Mouse (Mus musculus): ENCODE data around the gene Mip. TPM values are rescaled to one million over a fixed set of nuclear protein-coding genes. Genes with fewer than 3 reads are reported as not detected.
"Not testable (repeated sequence)": the region's sequence is repeated elsewhere in the genome, so short reads cannot be mapped to it uniquely, and the experiment has no call there.

The Mip gene
- polyA plus RNA-seq, 1 experiment from 2014 or later = 0.19 TPM

DNA sequence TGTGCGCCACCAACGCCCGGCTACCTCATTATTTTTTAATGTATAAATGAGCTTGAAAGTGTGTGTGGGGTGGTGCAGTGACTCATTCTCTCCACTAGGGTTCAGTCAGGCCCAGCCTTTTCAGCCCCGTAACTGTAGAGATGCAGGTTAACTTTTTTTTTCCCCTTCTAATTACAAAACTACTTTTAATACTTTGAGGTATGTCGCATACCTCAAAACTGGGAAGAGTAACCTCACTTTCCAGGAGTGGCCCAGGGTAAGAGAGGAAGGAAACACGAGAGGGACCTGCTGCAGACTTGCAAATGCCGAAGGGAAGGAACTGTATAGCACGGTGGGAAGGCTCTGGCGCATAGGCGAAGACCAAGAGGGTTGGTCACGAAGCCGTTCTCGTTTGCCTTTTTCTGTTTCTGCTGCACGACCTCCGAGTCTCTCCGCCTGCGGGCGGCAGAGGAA is 12.7 kb upstream of the Mip start:
- ATAC-seq (replicated peaks) = no peak
- H3K27me3 ChIP-seq = peaks cover 3% of the 10 kb centered on the region; the same call in 1 of the 2 replicates
- H3K27ac ChIP-seq (replicated peaks) = no peak overlapping the region
- peak overlapping the region; percentile 13 for H3K4me3 ChIP-seq
- no peaks in the 10 kb centered on the region for H3K36me3 ChIP-seq
- H3K4me1 ChIP-seq = peaks cover 18% of the 10 kb centered on the region
- peak overlapping the region; percentile 38 for H3K4me2 ChIP-seq (replicated peaks)
- WGBS = 2% methylated on average over 18 of the region's 18 CpGs
- H3K9me3 ChIP-seq = no peaks in the 10 kb centered on the region
- H3K9ac ChIP-seq (replicated peaks) = no peak overlapping the region

DNA sequence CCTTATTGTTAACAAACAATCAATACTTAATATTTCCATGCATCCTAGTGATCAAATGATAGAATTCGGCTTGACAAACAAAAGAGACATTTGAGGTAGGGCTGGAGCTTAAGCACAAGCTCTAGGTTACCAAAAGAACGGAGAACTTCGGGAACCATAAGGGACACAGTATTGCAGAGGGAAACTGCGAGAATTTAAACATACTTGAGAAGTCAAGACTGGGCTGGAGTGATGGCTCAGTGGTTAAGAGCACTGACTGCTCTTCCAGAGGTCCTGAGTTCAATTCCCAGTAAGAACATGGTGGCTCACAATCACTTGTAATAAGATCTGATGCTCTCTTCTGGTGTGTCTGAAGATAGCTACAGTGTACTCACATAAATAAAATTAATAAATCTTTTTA is 11.5 kb upstream of the Mip start:
- not testable (repeated sequence) for H3K27ac ChIP-seq (replicated peaks); H3K9ac ChIP-seq (replicated peaks); H3K27me3 ChIP-seq; H3K9me3 ChIP-seq; ATAC-seq (replicated peaks); H3K4me2 ChIP-seq (replicated peaks); H3K36me3 ChIP-seq; H3K4me3 ChIP-seq
- peaks cover 18% of the 10 kb centered on the region for H3K4me1 ChIP-seq
- WGBS = 93% methylated on average over 4 of the region's 4 CpGs

DNA sequence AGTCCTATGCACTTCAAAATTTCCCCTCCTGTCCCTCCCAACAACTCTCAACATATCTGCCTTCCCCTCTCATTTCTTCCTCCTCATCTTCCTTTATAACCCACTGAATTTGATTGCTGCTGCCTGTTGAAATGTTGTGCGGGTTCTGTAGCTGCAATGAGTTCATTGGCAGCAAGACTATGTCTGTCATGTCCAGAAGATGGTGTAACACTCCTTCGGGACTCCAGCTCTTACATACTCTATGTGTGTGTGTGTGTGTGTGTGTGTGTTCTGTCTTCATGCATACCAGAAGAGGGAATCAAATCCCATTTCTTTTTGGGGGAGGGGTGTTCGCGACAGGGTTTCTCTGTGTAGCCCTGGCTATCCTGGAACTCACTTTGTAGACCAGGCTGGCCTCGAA is 10.7 kb upstream of the Mip start:
- 87% methylated on average over 5 of the region's 5 CpGs for WGBS

DNA sequence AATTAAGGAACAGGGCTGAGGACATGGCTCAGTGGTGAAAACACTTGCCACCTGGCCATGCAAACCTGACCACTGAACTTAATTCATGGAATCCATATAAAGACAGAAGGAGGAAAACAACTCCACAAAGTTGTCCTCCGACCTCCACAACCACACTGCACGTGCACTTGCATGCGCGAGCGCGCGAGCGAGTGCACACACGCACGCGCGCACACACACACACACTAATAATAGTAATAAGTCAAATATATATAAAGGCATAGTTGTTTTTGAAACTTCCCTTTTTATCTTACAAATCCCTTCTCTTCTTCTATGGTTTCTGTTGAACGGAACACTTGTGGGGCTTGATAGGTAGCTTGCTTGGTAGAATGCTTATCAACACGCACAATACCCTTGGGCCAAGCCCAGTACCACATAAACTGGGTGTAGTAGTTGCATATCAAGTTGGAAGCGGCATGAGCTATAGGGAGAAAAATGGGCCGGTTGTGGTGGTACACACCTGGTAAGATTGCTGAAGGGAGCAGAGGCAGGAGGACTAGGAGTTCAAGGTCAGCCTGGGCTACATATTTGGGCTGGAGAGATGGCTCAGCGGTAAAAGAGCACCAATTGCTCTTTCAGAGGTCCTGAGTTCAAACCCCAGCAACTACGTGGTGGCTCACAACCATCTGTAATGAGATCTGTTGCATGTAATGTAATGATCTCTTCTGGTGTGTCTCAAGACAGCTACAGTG is 7.1 kb upstream of the Mip start:
- H3K4me2 ChIP-seq (replicated peaks) = no peak overlapping the region
- no peak for ATAC-seq (replicated peaks)
- H3K27ac ChIP-seq (replicated peaks) = no peak overlapping the region
- no peak overlapping the region for H3K4me3 ChIP-seq
- H3K4me1 ChIP-seq = no peaks in the 10 kb centered on the region
- H3K9me3 ChIP-seq = no peaks in the 10 kb centered on the region
- 95% methylated on average over 18 of the region's 18 CpGs for WGBS
- no peaks in the 10 kb centered on the region for H3K36me3 ChIP-seq
- H3K9ac ChIP-seq (replicated peaks) = no peak overlapping the region
- peaks cover under 1% of the 10 kb centered on the region; the same call in 1 of the 2 replicates for H3K27me3 ChIP-seq

More for the DNA sequence above, 10.7 kb upstream of the Mip start:
- H3K4me3 ChIP-seq = no peak overlapping the region
- no peak overlapping the region for H3K9ac ChIP-seq (replicated peaks)
- no peak overlapping the region for H3K27ac ChIP-seq (replicated peaks)
- peaks cover 3% of the 10 kb centered on the region; the same call in 1 of the 2 replicates for H3K27me3 ChIP-seq
- no peak for ATAC-seq (replicated peaks)
- H3K4me2 ChIP-seq (replicated peaks) = no peak overlapping the region
- no peaks in the 10 kb centered on the region for H3K9me3 ChIP-seq
- no peaks in the 10 kb centered on the region for H3K36me3 ChIP-seq
- H3K4me1 ChIP-seq = peaks cover 16% of the 10 kb centered on the region

DNA sequence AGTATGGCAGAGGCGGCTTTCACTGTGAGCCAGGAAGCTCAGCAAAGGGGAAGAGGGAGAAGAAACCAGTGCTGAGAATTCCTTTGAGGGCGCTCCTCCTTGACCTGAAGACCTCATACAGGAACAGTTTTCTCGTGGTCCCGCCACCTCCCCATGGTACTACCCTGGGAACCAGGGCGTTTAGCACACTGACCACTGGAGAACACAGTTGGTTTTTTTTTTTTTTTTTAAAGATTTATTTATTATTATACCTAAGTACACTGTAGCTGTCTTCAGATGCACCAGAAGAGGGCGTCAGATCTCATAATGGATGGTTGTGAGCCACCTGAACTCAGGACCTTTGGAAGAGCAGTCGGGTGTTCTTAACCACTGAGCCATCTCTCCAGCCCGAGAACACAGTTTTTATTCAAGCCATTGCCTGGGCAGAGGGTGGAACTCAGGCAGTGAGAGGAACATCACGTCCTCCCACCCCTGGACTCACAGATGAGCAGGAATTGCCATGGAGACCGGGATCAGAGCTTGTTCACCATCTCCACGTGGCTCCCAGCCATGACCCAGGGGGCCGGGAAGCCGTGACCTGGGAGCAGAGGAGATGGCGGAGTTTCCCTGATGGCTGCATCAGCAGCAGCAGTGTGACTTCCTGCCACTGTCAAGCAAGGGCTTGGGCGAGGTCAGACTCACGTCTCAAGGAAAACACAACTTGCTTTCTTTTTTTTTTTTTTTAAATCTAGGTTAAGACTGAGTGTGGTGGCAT is 3.9 kb upstream of the Mip start:
- WGBS = 74% methylated on average over 16 of the region's 16 CpGs
- H3K9ac ChIP-seq (replicated peaks) = no peak overlapping the region
- H3K27me3 ChIP-seq = no peaks in the 10 kb centered on the region
- no peak overlapping the region for H3K4me2 ChIP-seq (replicated peaks)
- no peaks in the 10 kb centered on the region for H3K9me3 ChIP-seq
- no peak for ATAC-seq (replicated peaks)
- no peaks in the 10 kb centered on the region for H3K4me1 ChIP-seq
- no peaks in the 10 kb centered on the region for H3K36me3 ChIP-seq
- H3K4me3 ChIP-seq = no peak overlapping the region
- no peak overlapping the region for H3K27ac ChIP-seq (replicated peaks)

DNA sequence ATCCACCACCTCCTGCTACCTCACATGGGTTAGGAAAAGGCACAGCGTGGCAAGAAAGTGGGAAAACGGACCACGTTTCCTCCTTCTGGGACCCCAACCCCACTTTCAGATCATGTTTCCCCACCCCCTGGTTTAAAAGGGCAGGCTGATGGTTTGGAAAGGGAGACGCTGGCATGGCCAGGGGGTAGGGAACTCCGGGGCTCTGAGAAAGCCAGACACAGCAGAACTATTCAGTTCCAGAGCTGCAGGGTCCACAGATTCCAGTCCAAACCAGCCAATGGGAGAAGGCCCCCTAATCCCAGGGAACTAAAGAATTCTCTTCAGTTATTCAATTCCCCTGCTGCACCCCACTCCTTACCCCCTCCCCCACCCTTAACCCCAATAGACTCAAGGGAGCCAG is 574 bp upstream of the Mip start:
- Histone ChIP-seq H3K27me3 (no peaks in the 10 kb centered on the region), H3K9ac (replicated peaks) (no peak overlapping the region), H3K4me1 (no peaks in the 10 kb centered on the region), H3K4me3 (no peak overlapping the region), H3K9me3 (no peaks in the 10 kb centered on the region), H3K4me2 (replicated peaks) (no peak overlapping the region), H3K36me3 (no peaks in the 10 kb centered on the region), H3K27ac (replicated peaks) (no peak overlapping the region)
- 29% methylated on average over 5 of the region's 5 CpGs for WGBS
- ATAC-seq (replicated peaks) = no peak

DNA sequence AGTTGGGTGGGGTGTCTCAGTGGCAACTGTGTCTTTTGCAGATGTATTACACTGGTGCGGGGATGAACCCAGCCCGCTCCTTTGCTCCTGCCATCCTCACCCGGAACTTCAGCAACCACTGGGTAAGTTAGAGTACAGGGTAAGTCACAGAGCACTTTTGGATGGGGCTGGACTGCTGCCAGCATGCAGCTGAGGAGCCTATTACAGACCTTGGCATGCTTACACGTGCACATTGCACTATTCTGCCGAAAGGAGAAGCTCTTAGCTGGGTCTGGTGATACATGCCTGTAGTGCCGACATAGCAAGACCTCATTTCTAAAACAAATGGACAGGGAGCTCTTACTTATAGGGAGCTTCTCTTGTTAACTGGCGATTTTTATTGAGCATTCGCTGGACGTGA is 2.0 kb downstream of the Mip start:
- Histone ChIP-seq H3K36me3 (no peaks in the 10 kb centered on the region), H3K4me1 (peaks cover 8% of the 10 kb centered on the region), H3K4me3 (no peak overlapping the region), H3K27ac (replicated peaks) (no peak overlapping the region), H3K9me3 (no peaks in the 10 kb centered on the region), H3K9ac (replicated peaks) (no peak overlapping the region), H3K4me2 (replicated peaks) (no peak overlapping the region), H3K27me3 (no peaks in the 10 kb centered on the region)
- 74% methylated on average over 9 of the region's 9 CpGs for WGBS
- ATAC-seq (replicated peaks) = no peak

DNA sequence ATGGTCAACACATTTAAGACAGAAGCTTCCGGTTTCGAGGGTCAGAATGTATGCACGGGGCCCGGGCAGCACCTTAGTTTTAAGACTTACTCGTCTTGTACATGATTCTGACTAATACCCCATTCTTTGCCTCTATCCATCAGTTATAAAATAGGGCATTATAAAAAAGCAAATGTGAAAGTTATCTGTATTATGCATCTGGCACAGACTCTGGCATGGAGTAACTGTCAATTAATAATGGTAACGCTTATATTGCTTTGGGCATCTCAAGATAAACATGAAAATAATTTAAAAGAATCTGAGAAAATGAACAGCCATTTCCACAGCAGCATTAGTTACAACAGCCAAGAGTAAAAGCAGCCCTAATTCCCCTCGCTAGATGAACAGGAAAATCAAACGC is 2.4 kb downstream of the Mip start:
- H3K9me3 ChIP-seq = no peaks in the 10 kb centered on the region
- 91% methylated on average over 8 of the region's 8 CpGs for WGBS

DNA sequence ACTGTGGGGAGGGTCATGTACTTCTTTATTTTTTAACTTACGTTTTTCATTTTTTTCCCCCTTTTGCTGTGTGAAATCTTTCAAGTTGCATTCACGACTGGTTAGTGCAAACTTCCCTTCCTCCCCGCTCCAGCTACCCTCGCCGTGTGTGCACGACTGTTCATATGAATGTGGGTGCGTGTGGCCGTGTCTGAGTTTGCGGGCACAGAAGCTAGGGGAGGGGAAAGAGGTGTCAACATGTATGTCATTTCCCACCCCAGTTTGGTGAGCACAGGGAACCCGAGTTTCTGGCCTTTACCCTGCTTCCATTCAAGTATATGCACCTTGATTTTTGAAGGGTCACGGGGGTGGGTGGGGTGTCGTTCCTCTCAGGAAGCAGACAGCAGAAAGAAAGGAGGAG is 4.9 kb downstream of the Mip start:
- Histone ChIP-seq H3K4me3 (no peak overlapping the region), H3K9ac (replicated peaks) (no peak overlapping the region), H3K27me3 (no peaks in the 10 kb centered on the region), H3K27ac (replicated peaks) (no peak overlapping the region), H3K4me1 (peaks cover 13% of the 10 kb centered on the region), H3K4me2 (replicated peaks) (no peak overlapping the region), H3K36me3 (no peaks in the 10 kb centered on the region), H3K9me3 (no peaks in the 10 kb centered on the region)
- 85% methylated on average over 12 of the region's 12 CpGs for WGBS
- no peak for ATAC-seq (replicated peaks)

More for the DNA sequence above, 2.4 kb downstream of the Mip start:
- no peak for ATAC-seq (replicated peaks)
- Histone ChIP-seq H3K27me3 (no peaks in the 10 kb centered on the region), H3K9ac (replicated peaks) (no peak overlapping the region), H3K27ac (replicated peaks) (no peak overlapping the region), H3K36me3 (no peaks in the 10 kb centered on the region), H3K4me3 (no peak overlapping the region), H3K4me2 (replicated peaks) (no peak overlapping the region), H3K4me1 (peaks cover 13% of the 10 kb centered on the region)

DNA sequence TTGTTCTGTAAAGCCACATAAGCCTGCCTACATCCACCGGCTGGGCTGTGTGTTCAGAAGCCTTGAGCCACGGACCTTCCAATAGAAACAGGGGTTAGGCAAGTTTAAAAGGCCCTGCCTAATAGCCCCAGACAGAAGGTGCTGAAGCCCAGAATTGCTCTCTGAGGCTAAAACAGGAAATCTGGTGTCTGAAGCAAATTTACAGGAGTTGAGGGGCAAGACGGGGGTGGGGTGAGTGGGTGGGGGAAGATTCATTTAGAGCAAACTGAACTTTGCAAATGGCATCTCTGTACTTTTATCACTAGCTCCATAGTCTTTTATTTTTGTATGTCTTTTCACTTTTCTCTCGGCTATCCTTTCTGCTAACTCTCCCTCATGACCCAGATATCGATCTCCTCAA is 5.5 kb downstream of the Mip start:
- ATAC-seq (replicated peaks) = no peak
- Histone ChIP-seq H3K9ac (replicated peaks) (peak overlapping the region; percentile 79), H3K27ac (replicated peaks) (no peak overlapping the region), H3K4me2 (replicated peaks) (peak overlapping the region; percentile 59), H3K4me3 (peak overlapping the region; percentile 57), H3K9me3 (no peaks in the 10 kb centered on the region), H3K36me3 (no peaks in the 10 kb centered on the region), H3K4me1 (peaks cover 13% of the 10 kb centered on the region), H3K27me3 (no peaks in the 10 kb centered on the region)
- 15% methylated on average over 5 of the region's 5 CpGs for WGBS

DNA sequence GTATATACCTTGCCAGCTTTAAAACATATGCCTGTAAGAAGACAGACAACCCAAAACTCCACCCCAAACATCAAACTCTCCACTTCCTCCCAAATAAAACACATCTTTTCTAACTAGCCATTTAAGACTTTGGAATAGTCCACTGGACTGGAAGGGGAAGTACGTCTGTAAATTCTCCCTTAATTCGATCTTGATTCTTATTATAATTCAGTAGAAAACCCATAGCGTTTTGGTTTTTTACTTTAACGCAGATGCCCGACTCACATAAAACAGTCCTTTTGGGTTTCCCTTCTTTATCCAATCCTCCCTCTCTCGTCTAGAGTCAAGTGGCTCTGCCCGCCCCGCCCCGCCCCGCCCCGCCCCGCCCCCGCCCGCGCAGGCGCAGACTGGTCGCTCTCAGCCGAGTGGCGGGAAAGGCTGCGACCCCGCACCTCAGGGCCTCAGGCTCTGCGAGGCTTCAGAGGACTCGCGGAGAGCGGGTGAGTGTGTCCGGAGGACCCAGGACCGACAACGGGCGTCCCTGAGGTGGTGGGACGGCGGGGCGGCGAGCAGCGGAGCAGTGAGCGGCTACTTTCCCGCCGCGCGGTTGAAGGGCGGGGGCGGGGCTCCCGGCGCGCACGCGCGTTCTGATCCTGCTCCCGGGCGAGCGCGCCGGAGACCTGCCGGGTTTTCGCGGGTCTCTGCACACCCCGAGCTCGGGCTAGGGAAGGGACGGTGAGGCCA is 6.2 kb downstream of the Mip start, which contains the start of gene Timeless:
TSS of gene Timeless (plus strand) at position 369 of the 723 bp plus-strand sequence.
- Histone ChIP-seq H3K9me3 (no peaks in the 10 kb centered on the region), H3K4me2 (replicated peaks) (peak within 1 kb of the TSS; percentile 59), H3K27ac (replicated peaks) (peak within 1 kb of the TSS; percentile 94), H3K4me3 (peak within 1 kb of the TSS; percentile 57), H3K27me3 (no peaks in the 10 kb centered on the region), H3K36me3 (no peaks in the 10 kb centered on the region), H3K4me1 (peaks cover 13% of the 10 kb centered on the region), H3K9ac (replicated peaks) (peak within 1 kb of the TSS; percentile 79)
- under 1% methylated on average over 56 of the region's 58 CpGs for WGBS
- ATAC-seq (replicated peaks) = peak; percentile 92
